Mouse (Mus musculus): Measurements from ENCODE around the gene Pvalb. TPM values are rescaled to one million over a fixed set of nuclear protein-coding genes. Genes with fewer than 3 reads are reported as not detected.

The Pvalb gene
- polyA plus RNA-seq, 1 experiment from 2014 or later, result not detected

GRCm38 (mm10) chr15:78234823-78235509 lies 28.8 kb upstream of the Pvalb start:
- no peak for DNase-seq (ENCODE audit: low spot score)
- WGBS, result 50% methylated on average over 5 of the region's 5 CpGs
- H3K36me3 ChIP-seq (ENCODE audit: control insufficient read depth, insufficient read depth, low read length), result no peaks in the 10 kb centered on the region
- H3K9ac ChIP-seq (ENCODE audit: low read length), result no peak overlapping the region
- ATAC-seq (ENCODE audit: low FRiP score, low TSS enrichment), result no peak; the same call in 1 of the 2 replicates
- H3K4me1 ChIP-seq (replicated peaks; ENCODE audit: control insufficient read depth, insufficient read depth), result no peaks in the 10 kb centered on the region
- H3K27me3 ChIP-seq (ENCODE audit: control insufficient read depth, insufficient read depth, low read length), result no peaks in the 10 kb centered on the region
- H3K4me3 ChIP-seq (ENCODE audit: low read depth, low read length), result no peak overlapping the region
- H3K4me2 ChIP-seq (replicated peaks; ENCODE audit: low read depth), result no peak overlapping the region
- TF ChIP-seq CTCF (IDR thresholded peaks at IDR 0.05; ENCODE audit: low read depth) (peak; percentile 33), EP300 (optimal IDR thresholded peaks at IDR 0.05) (no peak)
- H3K27ac ChIP-seq (replicated peaks), result no peak overlapping the region
- no peaks in the 10 kb centered on the region for H3K9me3 ChIP-seq (ENCODE audit: control insufficient read depth, low read length)

GRCm38 (mm10) chr15:78231346-78232331 lies 25.4 kb upstream of the Pvalb start:
- TF ChIP-seq CTCF (IDR thresholded peaks at IDR 0.05; ENCODE audit: low read depth) (peak; percentile 62), EP300 (optimal IDR thresholded peaks at IDR 0.05) (no peak)
- Histone ChIP-seq H3K36me3 (ENCODE audit: control insufficient read depth, insufficient read depth, low read length) (no peaks in the 10 kb centered on the region), H3K9me3 (ENCODE audit: control insufficient read depth, low read length) (no peaks in the 10 kb centered on the region), H3K4me3 (ENCODE audit: low read depth, low read length) (no peak overlapping the region), H3K27ac (replicated peaks) (no peak overlapping the region), H3K4me2 (replicated peaks; ENCODE audit: low read depth) (peak overlapping the region; percentile 23; the same call in 1 of the 2 replicates), H3K9ac (ENCODE audit: low read length) (no peak overlapping the region), H3K27me3 (ENCODE audit: control insufficient read depth, insufficient read depth, low read length) (no peaks in the 10 kb centered on the region), H3K4me1 (replicated peaks; ENCODE audit: control insufficient read depth, insufficient read depth) (no peaks in the 10 kb centered on the region)
- no peak for DNase-seq (ENCODE audit: low spot score)
- WGBS, result 10% methylated on average over 13 of the region's 13 CpGs
- ATAC-seq (ENCODE audit: low FRiP score, low TSS enrichment), result no peak

GRCm38 (mm10) chr15:78227816-78228215 lies 21.6 kb upstream of the Pvalb start:
- Histone ChIP-seq H3K4me1 (replicated peaks; ENCODE audit: control insufficient read depth, insufficient read depth) (no peaks in the 10 kb centered on the region), H3K36me3 (ENCODE audit: control insufficient read depth, insufficient read depth, low read length) (no peaks in the 10 kb centered on the region), H3K4me3 (ENCODE audit: low read depth, low read length) (no peak overlapping the region), H3K27me3 (ENCODE audit: control insufficient read depth, insufficient read depth, low read length) (no peaks in the 10 kb centered on the region), H3K9ac (ENCODE audit: low read length) (no peak overlapping the region), H3K27ac (replicated peaks) (no peak overlapping the region), H3K9me3 (ENCODE audit: control insufficient read depth, low read length) (no peaks in the 10 kb centered on the region), H3K4me2 (replicated peaks; ENCODE audit: low read depth) (no peak overlapping the region)
- ATAC-seq (ENCODE audit: low FRiP score, low TSS enrichment) (no peak), DNase-seq (ENCODE audit: low spot score) (no peak)
- WGBS, result 70% methylated on average over 12 of the region's 12 CpGs
- TF ChIP-seq EP300 (optimal IDR thresholded peaks at IDR 0.05), result no peak
- TF ChIP-seq CTCF (IDR thresholded peaks at IDR 0.05; ENCODE audit: low read depth), result no peak

- Histone ChIP-seq H3K27me3 (ENCODE audit: control insufficient read depth, insufficient read depth, low read length) (no peaks in the 10 kb centered on the region), H3K9ac (ENCODE audit: low read length) (no peak overlapping the region), H3K4me2 (replicated peaks; ENCODE audit: low read depth) (no peak overlapping the region), H3K27ac (replicated peaks) (no peak overlapping the region), H3K4me3 (ENCODE audit: low read depth, low read length) (no peak overlapping the region), H3K36me3 (ENCODE audit: control insufficient read depth, insufficient read depth, low read length) (no peaks in the 10 kb centered on the region), H3K9me3 (ENCODE audit: control insufficient read depth, low read length) (no peaks in the 10 kb centered on the region), H3K4me1 (replicated peaks; ENCODE audit: control insufficient read depth, insufficient read depth) (no peaks in the 10 kb centered on the region)
- ATAC-seq (ENCODE audit: low FRiP score, low TSS enrichment) (no peak), DNase-seq (ENCODE audit: low spot score) (no peak)
- WGBS, result 79% methylated on average over 9 of the region's 9 CpGs
- TF ChIP-seq EP300 (optimal IDR thresholded peaks at IDR 0.05), result no peak
- TF ChIP-seq CTCF (IDR thresholded peaks at IDR 0.05; ENCODE audit: low read depth), result no peak
Measured at GRCm38 (mm10) chr15:78215269-78215668, 9.1 kb upstream of the Pvalb start.

DNA sequence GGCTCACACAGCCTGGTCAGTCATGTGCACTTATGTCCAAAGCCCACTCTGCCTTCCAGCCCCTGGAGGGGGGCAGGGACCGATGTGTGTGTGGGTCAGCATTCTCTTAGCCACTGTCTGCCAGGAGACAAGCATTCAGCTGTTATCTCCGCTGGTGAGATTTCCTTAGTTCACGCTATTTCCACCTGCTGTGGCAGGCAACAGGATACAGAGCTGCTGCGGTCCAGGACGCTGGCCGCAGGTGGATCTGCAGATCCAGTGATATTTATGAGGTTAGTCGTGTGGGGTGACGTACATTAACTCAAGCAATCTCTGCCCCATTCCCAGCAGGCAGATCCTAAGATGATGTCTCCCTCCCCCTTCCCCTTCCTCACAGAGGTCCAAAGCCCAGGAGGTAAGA lies 5.2 kb upstream of the Pvalb start:
- H3K4me2 ChIP-seq (replicated peaks; ENCODE audit: low read depth), result no peak overlapping the region
- no peak for TF ChIP-seq CTCF (IDR thresholded peaks at IDR 0.05; ENCODE audit: low read depth)
- no peak for TF ChIP-seq EP300 (optimal IDR thresholded peaks at IDR 0.05)
- H3K27ac ChIP-seq (replicated peaks), result no peak overlapping the region
- ATAC-seq (ENCODE audit: low FRiP score, low TSS enrichment) (no peak), DNase-seq (ENCODE audit: low spot score) (no peak)
- no peak overlapping the region for H3K4me3 ChIP-seq (ENCODE audit: low read depth, low read length)
- H3K4me1 ChIP-seq (replicated peaks; ENCODE audit: control insufficient read depth, insufficient read depth), result no peaks in the 10 kb centered on the region
- no peaks in the 10 kb centered on the region for H3K9me3 ChIP-seq (ENCODE audit: control insufficient read depth, low read length)
- H3K9ac ChIP-seq (ENCODE audit: low read length), result no peak overlapping the region
- WGBS, result 73% methylated on average over 8 of the region's 8 CpGs
- no peaks in the 10 kb centered on the region for H3K36me3 ChIP-seq (ENCODE audit: control insufficient read depth, insufficient read depth, low read length)
- H3K27me3 ChIP-seq (ENCODE audit: control insufficient read depth, insufficient read depth, low read length), result no peaks in the 10 kb centered on the region
